Mouse (Mus musculus) c-Kit-positive CD71-negative TER-119-negative erythroid progenitor cells, embryonic 14.5 days (primary cell): ENCODE measurements around the gene Rnf224.

Experiments used
- DNase-seq: peaks from one replicate; pipeline ENCODE4 v3.0.0-alpha.2; 2013; ENCODE audit warnings: low read depth

Gene Rnf224

DNA sequence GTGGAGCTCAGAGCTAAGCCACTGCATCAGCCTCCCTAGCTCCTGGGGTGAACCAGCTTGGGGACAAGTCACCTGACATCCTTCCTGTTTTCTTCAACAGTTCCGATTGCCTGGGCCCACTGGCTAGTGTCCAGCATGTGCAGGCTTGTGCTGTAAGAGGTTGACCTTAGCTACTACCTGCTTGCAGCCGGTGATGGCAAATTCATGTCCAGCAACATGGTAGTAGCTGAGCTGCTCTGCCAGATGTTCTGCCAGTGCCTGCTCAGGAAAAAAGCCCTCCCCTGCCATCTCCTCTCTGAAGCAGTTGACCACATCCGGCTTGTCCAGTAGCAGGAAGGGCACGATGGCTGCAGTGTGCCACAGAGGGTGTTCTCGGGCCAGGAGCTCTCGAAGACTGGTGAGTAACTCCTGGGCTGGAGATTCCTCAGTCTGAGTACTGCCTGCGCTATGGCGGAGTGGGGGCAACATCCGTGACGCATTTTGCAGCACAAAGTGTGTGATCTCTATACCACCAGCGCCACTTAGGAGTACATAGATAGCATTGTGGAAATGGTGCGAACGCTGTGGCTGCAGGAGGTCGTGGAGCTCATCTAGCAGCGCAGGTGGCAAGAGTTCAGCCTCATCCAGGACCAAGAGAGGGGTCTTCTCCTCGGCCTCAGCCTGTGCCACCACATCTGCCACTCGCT is 42.0 kb downstream of the Rnf224 start:
- no peak for DNase-seq

DNA sequence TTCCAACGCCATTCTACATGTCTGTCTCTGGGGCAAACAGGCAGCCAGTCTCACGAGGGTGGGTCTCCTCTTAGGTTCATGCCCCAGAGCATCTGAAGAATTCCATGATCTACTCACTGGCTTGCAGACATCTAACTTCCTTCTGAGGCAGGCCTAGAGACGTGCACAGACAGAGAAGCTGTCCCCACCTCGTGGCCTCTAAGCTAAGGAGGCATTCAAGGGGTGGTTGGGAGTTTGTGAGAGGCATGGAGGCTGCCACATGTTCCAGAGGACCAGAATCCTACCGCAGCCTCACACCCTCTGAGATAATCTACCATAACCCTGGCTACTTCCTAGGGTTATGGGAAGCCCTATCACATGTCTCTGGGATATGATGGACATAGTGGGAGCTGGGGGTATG is 42.6 kb downstream of the Rnf224 start:
- DNase-seq = no peak

DNA sequence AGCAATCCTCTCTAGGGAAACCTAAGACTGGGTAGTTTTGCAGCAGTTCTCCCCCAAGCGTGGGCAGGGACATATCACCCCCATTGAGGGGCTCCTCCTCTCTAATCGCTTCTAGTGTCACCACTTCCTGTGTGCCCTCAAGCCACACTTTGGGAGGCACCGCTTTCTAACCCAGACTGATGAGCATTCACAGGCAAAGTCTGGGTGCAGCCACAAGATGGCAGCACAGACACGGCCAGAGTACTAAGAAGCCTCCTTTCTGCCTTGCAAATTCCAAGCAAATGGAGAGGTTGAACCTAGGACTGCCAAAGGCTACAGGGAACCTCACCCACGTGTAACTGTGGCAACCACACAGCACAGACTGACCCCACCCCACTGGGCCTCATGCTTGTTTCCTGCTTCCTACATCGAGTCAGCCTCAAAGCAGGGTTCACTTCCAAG is 43.2 kb downstream of the Rnf224 start:
- peak; percentile 91 for DNase-seq

DNA sequence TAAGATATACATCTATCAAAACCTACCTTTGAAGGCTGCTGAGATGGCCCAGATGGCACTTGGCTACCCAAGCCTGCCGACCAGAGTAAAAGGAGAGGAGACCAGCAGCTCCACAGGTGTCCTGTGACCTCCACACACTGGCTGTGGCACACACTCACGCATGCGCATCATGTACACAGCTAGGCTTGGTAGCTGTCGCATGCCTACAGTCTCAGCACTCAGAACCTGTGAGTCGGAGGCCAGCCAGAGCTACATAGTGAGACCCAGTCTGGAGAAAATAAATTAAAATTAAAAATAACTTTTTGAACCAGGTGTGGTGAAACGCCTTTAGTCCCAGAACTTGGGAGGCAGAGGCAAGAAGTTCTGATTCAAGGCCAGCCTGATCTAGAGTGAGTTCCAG is 48.7 kb downstream of the Rnf224 start:
- no peak for DNase-seq

DNA sequence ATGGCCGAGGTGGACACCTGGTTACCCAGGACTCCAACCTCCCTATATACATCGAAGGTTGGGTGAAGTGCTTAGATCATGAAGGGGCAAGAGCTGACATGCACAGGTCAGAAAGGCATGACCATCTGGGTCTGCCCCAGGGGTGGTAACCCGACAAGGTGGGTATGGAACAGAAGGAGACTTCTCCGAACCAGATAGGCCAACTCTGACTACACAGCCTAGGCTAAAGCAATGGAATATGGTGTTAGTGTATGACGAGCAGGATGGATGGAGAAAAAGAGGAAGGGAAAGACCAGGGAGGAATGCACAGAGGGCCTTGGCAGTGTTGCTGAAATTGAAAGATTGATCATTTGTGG is 50.0 kb downstream of the Rnf224 start:
- no peak for DNase-seq

DNA sequence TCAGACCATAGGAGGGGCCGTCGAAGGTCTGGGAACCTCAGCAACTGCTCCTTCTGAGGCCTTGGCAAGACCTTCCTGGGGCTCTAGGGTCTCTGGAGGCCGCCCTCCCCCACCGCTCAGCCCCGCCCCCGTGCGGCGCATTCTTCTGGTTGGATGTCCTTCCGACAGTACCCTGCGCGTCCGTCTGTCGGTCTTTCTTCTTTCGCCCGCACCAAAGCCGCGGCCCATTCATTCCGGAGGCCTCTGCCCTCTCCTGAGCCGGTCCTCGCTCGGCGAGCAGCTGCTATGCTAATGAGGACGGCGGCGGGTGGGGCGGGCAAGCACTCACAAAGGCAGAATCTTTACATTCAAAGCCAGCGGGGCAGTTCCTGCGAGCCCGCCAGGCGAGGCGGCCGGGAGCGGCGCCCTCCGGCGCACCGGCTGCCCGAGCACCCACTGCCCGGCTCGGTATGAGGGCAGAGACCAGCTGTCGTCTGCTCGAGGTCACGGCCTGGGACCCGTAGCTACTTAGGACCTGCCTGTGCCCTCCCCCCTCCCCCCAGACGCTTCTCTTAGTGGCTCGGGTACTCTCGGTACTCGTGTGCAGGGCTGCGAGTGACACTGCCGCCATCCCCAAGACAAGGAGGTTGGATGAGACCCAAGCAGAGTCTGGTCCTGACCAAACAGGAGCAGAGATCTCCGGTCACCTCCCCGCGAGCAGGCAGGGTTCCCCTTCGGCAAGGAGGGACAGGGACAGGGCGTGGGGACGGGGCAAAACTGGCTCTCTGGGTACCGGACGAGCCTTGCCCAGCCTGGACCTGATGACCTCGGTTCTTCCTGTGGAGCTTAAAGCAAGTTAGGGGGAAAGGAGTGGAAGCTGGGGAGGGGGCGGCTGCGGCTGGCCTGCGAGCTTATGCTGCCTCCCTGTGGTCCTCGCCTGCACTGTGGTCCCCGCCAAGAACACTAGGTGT is 50.7 kb downstream of the Rnf224 start:
- no peak for DNase-seq

DNA sequence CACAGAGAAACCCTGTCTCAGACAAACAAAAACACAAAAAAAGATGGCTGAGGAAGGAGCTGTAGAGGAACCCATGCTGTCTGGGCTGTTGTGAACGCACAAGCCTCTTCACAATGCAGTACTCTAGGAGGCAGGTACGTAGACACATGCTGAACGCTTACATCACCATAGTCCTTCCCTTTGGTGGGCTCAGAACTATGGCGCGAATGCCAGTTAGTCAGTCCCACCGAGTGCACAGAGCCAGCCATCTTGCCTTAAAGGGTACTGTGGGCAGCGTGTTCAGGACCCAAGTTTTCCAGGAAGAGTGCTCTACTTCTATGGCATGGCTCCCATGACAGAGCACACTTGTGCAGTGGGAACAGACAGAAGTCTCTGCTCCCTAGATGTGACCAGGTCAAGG is 52.1 kb downstream of the Rnf224 start:
- no peak for DNase-seq
